Comparison of ENCODE assay signal across 28 mouse cellular contexts in genomic region chr17:56442316-56442715, GRCm38 (mm10). TPM values are rescaled to one million over a fixed set of nuclear protein-coding genes. Genes with fewer than 3 reads are reported as not detected.
DNase-seq lines count a peak whose midpoint lies in the region; ATAC-seq and TF ChIP-seq lines count a peak whose summit lies in the region.
"Had no signal": no experiment of that assay in that cellular context is flagged by ENCODE, and none has a peak within 500 bp of the region (broad histone marks: within the 10 kb centered on the region; RNA-seq: fewer than 3 reads in every experiment).

No protein-coding gene starts in this region.

- peaks cover 41% of the 10 kb centered on the region for H3K4me1 ChIP-seq in forebrain, embryonic 16.5 days (replicated peaks; ENCODE audit: control insufficient read depth, insufficient read depth, low read length)
- peaks cover 9% of the 10 kb centered on the region; the same call in 1 of the 2 replicates for H3K4me1 ChIP-seq in forebrain, embryonic 11.5 days (replicated peaks; ENCODE audit: control insufficient read depth, insufficient read depth, low read length)
- no peaks in the 10 kb centered on the region for H3K4me1 ChIP-seq in heart, adult 2 months (ENCODE audit: control insufficient read depth, insufficient read depth, low read length)
- H3K4me1 ChIP-seq: limb, embryonic 12.5 days; stomach, embryonic 15.5 days had no signal

- peaks cover 16% of the 10 kb centered on the region for H3K36me3 ChIP-seq in forebrain, embryonic 16.5 days (ENCODE audit: control insufficient read depth, insufficient read depth)
- H3K36me3 ChIP-seq in forebrain, embryonic 11.5 days (ENCODE audit: control insufficient read depth, insufficient read depth, low read length): peaks cover 11% of the 10 kb centered on the region
- no peaks in the 10 kb centered on the region for H3K36me3 ChIP-seq in heart, adult 2 months (ENCODE audit: control insufficient read depth, insufficient read depth, low read length)

- no peak overlapping the region for H3K4me2 ChIP-seq in forebrain, embryonic 16.5 days (ENCODE audit: low read length)
- no peak overlapping the region for H3K4me2 ChIP-seq in forebrain, embryonic 11.5 days (ENCODE audit: low read depth, low read length, severe bottlenecking)
- H3K4me2 ChIP-seq: embryonic facial prominence, embryonic 15.5 days; heart, embryonic 13.5 days; limb, embryonic 12.5 days; liver, embryonic 15.5 days; lung, embryonic 14.5 days; stomach, embryonic 15.5 days had no signal

- no peak overlapping the region for H3K4me3 ChIP-seq in forebrain, embryonic 16.5 days (replicated peaks; ENCODE audit: low read length)
- H3K4me3 ChIP-seq in forebrain, embryonic 11.5 days (ENCODE audit: low read depth, low read length): no peak overlapping the region
- no peak overlapping the region for H3K4me3 ChIP-seq in layer of hippocampus, adult 2 months
- H3K4me3 ChIP-seq in heart, adult 2 months: no peak overlapping the region
- H3K4me3 ChIP-seq: embryonic facial prominence, embryonic 10.5 days; embryonic facial prominence, embryonic 15.5 days; heart, embryonic 13.5 days; limb, embryonic 12.5 days; liver, embryonic 15.5 days; stomach, embryonic 15.5 days had no signal

- 67% methylated on average over 6 of the region's 6 CpGs for WGBS in forebrain, embryonic 16.5 days
- WGBS in forebrain, embryonic 11.5 days: 91% methylated on average over 6 of the region's 6 CpGs
- WGBS in heart, adult 2 months: 82% methylated on average over 6 of the region's 6 CpGs

- H3K79me2 ChIP-seq in heart, adult 2 months (replicated peaks; ENCODE audit: control insufficient read depth, insufficient read depth, low read length): no peaks in the 10 kb centered on the region

- H3K27me3 ChIP-seq in forebrain, embryonic 16.5 days (replicated peaks; ENCODE audit: control insufficient read depth, insufficient read depth, low read length): no peaks in the 10 kb centered on the region
- H3K27me3 ChIP-seq in forebrain, embryonic 11.5 days (ENCODE audit: control insufficient read depth, insufficient read depth, low read length): no peaks in the 10 kb centered on the region
- H3K27me3 ChIP-seq in heart, adult 2 months (ENCODE audit: control insufficient read depth, insufficient read depth, low read length): no peaks in the 10 kb centered on the region
- H3K27me3 ChIP-seq: embryonic facial prominence, embryonic 15.5 days; heart, embryonic 13.5 days; limb, embryonic 12.5 days; liver, embryonic 15.5 days; stomach, embryonic 15.5 days had no signal

- no peak for TF ChIP-seq CTCF in layer of hippocampus, adult 2 months (conservative IDR thresholded peaks at IDR 0.05)
- no peak for TF ChIP-seq CTCF in heart, adult 2 months (IDR thresholded peaks at IDR 0.05)

- no peak for ATAC-seq in forebrain, embryonic 16.5 days
- no peak for ATAC-seq in forebrain, embryonic 11.5 days (replicated peaks; ENCODE audit: low FRiP score)
- ATAC-seq: intestine, embryonic 16.5 days had no signal

- H3K9me3 ChIP-seq in forebrain, embryonic 16.5 days (ENCODE audit: control insufficient read depth, low read length): no peaks in the 10 kb centered on the region
- H3K9me3 ChIP-seq in forebrain, embryonic 11.5 days (ENCODE audit: control insufficient read depth, low read length): no peaks in the 10 kb centered on the region
- H3K9me3 ChIP-seq: embryonic facial prominence, embryonic 15.5 days; liver, embryonic 15.5 days; stomach, embryonic 15.5 days had no signal

- no peak for TF ChIP-seq POLR2A in heart, adult 2 months (IDR thresholded peaks at IDR 0.05; ENCODE audit: insufficient read depth, low read depth, low read length)

- intact Hi-C loops in heart, adult 2 months (cut with DNase I): no loop called here

- H3K27ac ChIP-seq in forebrain, embryonic 16.5 days (ENCODE audit: low read length): peak overlapping the region; percentile 5; the same call in 1 of the 2 replicates
- H3K27ac ChIP-seq in forebrain, embryonic 11.5 days (ENCODE audit: low read depth, low read length): no peak overlapping the region
- H3K27ac ChIP-seq in layer of hippocampus, adult 2 months: peak overlapping the region; percentile 79
- no peak overlapping the region for H3K27ac ChIP-seq in heart, adult 2 months
- H3K27ac ChIP-seq: embryonic facial prominence, embryonic 10.5 days; embryonic facial prominence, embryonic 15.5 days; heart, embryonic 13.5 days; kidney, postnatal 0 days; limb, embryonic 12.5 days; liver, embryonic 15.5 days; stomach, embryonic 15.5 days had no signal

- no peak for DNase-seq in forebrain, embryonic 11.5 days (ENCODE audit: low spot score)
- no peak for DNase-seq in layer of hippocampus, adult 2 months (ENCODE audit: low spot score in 2 of 2)
- DNase-seq in layer of hippocampus, adult 9-10 months (ENCODE audit: low spot score): no peak
- DNase-seq in thymus, postnatal 14 days: peak; percentile 30
- DNase-seq in thymus, postnatal 25 days: no peak
- DNase-seq in gastrocnemius, postnatal 4 days (ENCODE audit: low spot score in 2 of 2): no peak
- DNase-seq in heart, adult 2 months: no peak
- DNase-seq: adrenal gland, adult 2 months; cerebellum, adult 8-10 months; cerebellum, postnatal 25 days; gastrocnemius, postnatal 25 days; heart, adult 18-20 months; heart, postnatal 10 days; kidney, adult 8-10 months; kidney, postnatal 4 days; layer of hippocampus, adult 9-11 months; lung, embryonic 14.5 days; lung, postnatal 14 days; right cerebral cortex, postnatal 25 days had no signal

- H3K9ac ChIP-seq in forebrain, embryonic 16.5 days (replicated peaks; ENCODE audit: low read depth, low read length): no peak overlapping the region
- H3K9ac ChIP-seq in forebrain, embryonic 11.5 days (ENCODE audit: low read length): no peak overlapping the region
- H3K9ac ChIP-seq in heart, adult 2 months (ENCODE audit: low read depth, low read length): no peak overlapping the region
- H3K9ac ChIP-seq: embryonic facial prominence, embryonic 15.5 days; heart, embryonic 13.5 days; limb, embryonic 12.5 days; liver, embryonic 15.5 days; lung, embryonic 14.5 days; stomach, embryonic 15.5 days had no signal

- no peak for TF ChIP-seq EP300 in heart, adult 2 months (IDR thresholded peaks at IDR 0.05; ENCODE audit: insufficient read depth, low read depth, low read length)

RNA-seq across cellular contexts. Expression of gene Ptprs, which starts 34.0 kb away (rescaled TPM):
- 359 and 391 TPM in 2 replicates for polyA plus RNA-seq in forebrain, embryonic 16.5 days (2015; fragmentation: Nextera tagmentation; extraction: Ambion mirVana)
- polyA plus RNA-seq in forebrain, embryonic 11.5 days (2014; fragmentation: Nextera tagmentation; extraction: Ambion mirVana): 210 and 218 TPM in 2 replicates
- 100 to 1,000 TPM; 666 to 670 TPM for total RNA-seq in layer of hippocampus, adult 2 months (2021)
- total RNA-seq in gastrocnemius, postnatal 4 days (2021): 100 to 1,000 TPM; 115 TPM
- 10 to 100 TPM; 41.7 to 47.5 TPM for total RNA-seq in heart, adult 2 months (2021)
- polyA plus RNA-seq in heart, adult 2 months (2012; rRNA removed): 86.8 and 91.1 TPM in 2 replicates

Comparison
In these comparisons a context has a peak if more than half of its experiments do, and no peak if none do; other contexts are left out.
1. H3K27ac ChIP-seq: peak in forebrain, embryonic 16.5 days (single experiment) and layer of hippocampus, adult 2 months (single experiment); none in forebrain, embryonic 11.5 days (single experiment) and heart, adult 2 months (single experiment).
2. RNA of gene Ptprs, which starts 34.0 kb away (total RNA-seq): 666 to 670 TPM in layer of hippocampus, adult 2 months; 115 TPM in gastrocnemius, postnatal 4 days and 41.7 to 47.5 TPM in heart, adult 2 months; every median in the first group is over 4 times any median in the second.